Mouse (Mus musculus) lung, adult 2 months (tissue): ENCODE results near the gene Uri1.
A peak's percentile ranks its signal among the peaks of the same experiment; 100 is the strongest.

Source experiments
- CTCF ChIP-seq: fragments of 200-500 bp; IDR thresholded peaks from 2 replicates; pipeline ENCODE4 v1.5.1; 2011; ENCODE audit warnings: mild to moderate bottlenecking, low read length, control low read depth; ENCODE audit not compliant: insufficient read depth
- POLR2A ChIP-seq: fragments of 200-500 bp; IDR thresholded peaks from 2 replicates; pipeline ENCODE4 v1.6.1; 2011; ENCODE audit warnings: low read depth, mild to moderate bottlenecking, control low read depth, low read length, borderline replicate concordance; ENCODE audit errors: extremely low read depth

DNA sequence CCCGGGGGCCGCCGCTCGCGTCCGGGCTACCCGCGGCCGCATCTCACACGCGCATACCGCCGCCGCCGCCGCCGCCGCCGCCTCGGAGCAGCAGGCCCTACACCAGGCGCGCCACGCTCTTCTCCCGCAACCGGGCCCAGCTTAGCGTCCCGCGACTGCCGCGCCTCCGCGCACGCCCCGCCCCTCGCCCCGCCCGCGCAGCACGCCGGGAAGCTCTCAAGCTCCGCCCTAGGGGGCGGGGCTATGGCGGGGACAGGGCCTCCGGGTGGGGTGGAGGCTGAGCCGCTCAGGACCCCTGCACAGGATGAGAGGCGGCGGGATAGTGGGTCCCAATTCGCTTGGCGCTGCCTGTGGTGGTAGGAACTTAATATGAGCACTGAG, 4.0 kb downstream of the Uri1 start:
- no peak for TF ChIP-seq CTCF
- peak; percentile 56; the same call in 1 of the 2 replicates for TF ChIP-seq POLR2A
